In the genomic region with DNA sequence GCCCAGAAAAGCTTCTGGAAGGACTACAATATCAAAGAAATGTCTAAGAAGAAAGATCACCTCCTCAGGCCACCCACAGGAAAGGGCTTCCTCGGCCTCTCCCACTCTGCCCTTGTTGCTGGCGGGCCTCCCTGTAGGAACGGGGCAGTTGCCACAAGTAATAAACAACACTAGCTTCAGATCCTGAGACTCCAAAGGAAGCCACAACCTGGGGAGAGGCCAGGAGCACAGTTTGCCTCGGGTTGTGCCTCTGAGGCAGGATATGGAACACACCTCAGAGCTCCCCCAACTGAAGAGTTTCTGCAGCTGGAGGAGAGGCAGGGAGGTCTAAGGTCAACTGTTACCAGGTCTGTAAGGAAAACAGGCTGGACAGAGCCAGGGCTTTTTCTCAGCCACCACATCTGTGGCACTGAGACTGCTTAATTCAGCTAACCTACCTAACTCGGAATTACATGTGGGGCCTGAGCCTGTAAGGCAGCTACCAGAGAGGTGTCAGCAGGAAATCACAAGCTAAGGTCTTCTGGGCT, we compare ENCODE assay signal across 16 mouse cellular contexts.
DNase-seq lines count a peak whose midpoint lies in the region; ATAC-seq and TF ChIP-seq lines count a peak whose summit lies in the region.
"Had no signal": no experiment of that assay in that cellular context is flagged by ENCODE, and none has a peak within 500 bp of the region (broad histone marks: within the 10 kb centered on the region; RNA-seq: fewer than 3 reads in every experiment).

No protein-coding gene starts in this region.

- H3K9ac ChIP-seq in forebrain, embryonic 12.5 days, result no peak overlapping the region
- H3K9ac ChIP-seq in neural tube, embryonic 15.5 days (replicated peaks), result no peak overlapping the region
- H3K9ac ChIP-seq: forebrain, postnatal 0 days; heart, embryonic 15.5 days; limb, embryonic 15.5 days had no signal

- intact Hi-C loops in gastrocnemius, postnatal 36 days (cut with DNase I), result no loop called here

- peaks cover 10% of the 10 kb centered on the region for H3K36me3 ChIP-seq in forebrain, embryonic 10.5 days (replicated peaks)
- no peaks in the 10 kb centered on the region for H3K36me3 ChIP-seq in forebrain, embryonic 12.5 days (replicated peaks)
- no peaks in the 10 kb centered on the region for H3K36me3 ChIP-seq in kidney, adult 2 months (ENCODE audit: control insufficient read depth, insufficient read depth, low read length)
- no peaks in the 10 kb centered on the region for H3K36me3 ChIP-seq in neural tube, embryonic 15.5 days

- H3K4me3 ChIP-seq in forebrain, embryonic 10.5 days, result no peak overlapping the region
- H3K4me3 ChIP-seq in forebrain, embryonic 12.5 days (replicated peaks), result no peak overlapping the region
- H3K4me3 ChIP-seq in kidney, adult 2 months (ENCODE audit: insufficient read depth, low read depth, low read length), result no peak overlapping the region
- no peak overlapping the region for H3K4me3 ChIP-seq in neural tube, embryonic 15.5 days (replicated peaks)
- H3K4me3 ChIP-seq: heart, embryonic 15.5 days; limb, embryonic 15.5 days had no signal

- no peak for TF ChIP-seq POLR2A in kidney, adult 2 months (IDR thresholded peaks at IDR 0.05; ENCODE audit: low read depth, low read length)

- no peak for DNase-seq in forebrain, embryonic 10.5 days (ENCODE audit: extremely low spot score, low spot score)
- peak; percentile 33 for DNase-seq in kidney, adult 2 months
- DNase-seq in kidney, adult 18-20 months, result no peak
- peak; percentile 25 to 35 for DNase-seq in gastrocnemius, postnatal 36 days
- DNase-seq in kidney, postnatal 4 days, result peak; percentile 20 to 42
- no peak for DNase-seq in spleen, postnatal 14 days (ENCODE audit: low spot score in 2 of 2)
- DNase-seq: adrenal gland, adult 2 months; cerebellum, postnatal 25 days; forebrain, postnatal 0 days; layer of hippocampus, postnatal 36 days had no signal

- no peaks in the 10 kb centered on the region; the same call in 1 of the 2 replicates for H3K9me3 ChIP-seq in forebrain, embryonic 10.5 days
- peaks cover 5% of the 10 kb centered on the region; the same call in 1 of the 2 replicates for H3K9me3 ChIP-seq in forebrain, embryonic 12.5 days
- no peaks in the 10 kb centered on the region for H3K9me3 ChIP-seq in neural tube, embryonic 15.5 days (replicated peaks)
- H3K9me3 ChIP-seq: heart, embryonic 15.5 days; limb, embryonic 15.5 days had no signal

- no peak for ATAC-seq in forebrain, embryonic 12.5 days (ENCODE audit: low FRiP score)
- ATAC-seq in neural tube, embryonic 15.5 days (ENCODE audit: low FRiP score), result no peak
- ATAC-seq: forebrain, postnatal 0 days; intestine, postnatal 0 days had no signal

- no peak for TF ChIP-seq CTCF in kidney, adult 2 months (conservative IDR thresholded peaks at IDR 0.05; ENCODE audit: insufficient read depth, insufficient read length, low read depth, low read length)

- peaks cover 11% of the 10 kb centered on the region for H3K4me1 ChIP-seq in forebrain, embryonic 10.5 days
- H3K4me1 ChIP-seq in forebrain, embryonic 12.5 days, result no peaks in the 10 kb centered on the region
- no peaks in the 10 kb centered on the region for H3K4me1 ChIP-seq in kidney, adult 2 months (ENCODE audit: control insufficient read depth, insufficient read depth, low read length)
- no peaks in the 10 kb centered on the region for H3K4me1 ChIP-seq in neural tube, embryonic 15.5 days
- H3K4me1 ChIP-seq: limb, embryonic 15.5 days had no signal

- H3K4me2 ChIP-seq in forebrain, embryonic 12.5 days, result no peak overlapping the region
- H3K4me2 ChIP-seq in neural tube, embryonic 15.5 days, result no peak overlapping the region
- H3K4me2 ChIP-seq: heart, embryonic 15.5 days; limb, embryonic 15.5 days had no signal

- H3K27me3 ChIP-seq in forebrain, embryonic 10.5 days (ENCODE audit: poor library complexity, severe bottlenecking), result no peaks in the 10 kb centered on the region
- no peaks in the 10 kb centered on the region for H3K27me3 ChIP-seq in forebrain, embryonic 12.5 days
- no peaks in the 10 kb centered on the region for H3K27me3 ChIP-seq in kidney, adult 2 months (replicated peaks; ENCODE audit: control insufficient read depth, insufficient read depth, low read length)
- H3K27me3 ChIP-seq in neural tube, embryonic 15.5 days (replicated peaks), result no peaks in the 10 kb centered on the region
- H3K27me3 ChIP-seq: heart, embryonic 15.5 days; limb, embryonic 15.5 days had no signal

- WGBS in forebrain, embryonic 10.5 days, result 70% methylated on average over 5 of the region's 5 CpGs
- WGBS in forebrain, embryonic 12.5 days, result 75% methylated on average over 5 of the region's 5 CpGs
- WGBS in kidney, adult 2 months, result 42% methylated on average over 5 of the region's 5 CpGs
- 63% methylated on average over 5 of the region's 5 CpGs for WGBS in neural tube, embryonic 15.5 days

- H3K27ac ChIP-seq in forebrain, embryonic 10.5 days, result peak overlapping the region; percentile 44; the same call in 1 of the 2 replicates
- no peak overlapping the region for H3K27ac ChIP-seq in forebrain, embryonic 12.5 days
- H3K27ac ChIP-seq in kidney, adult 2 months (ENCODE audit: insufficient read depth, low read depth, low read length), result no peak overlapping the region
- no peak overlapping the region; the same call in 1 of the 2 replicates for H3K27ac ChIP-seq in neural tube, embryonic 15.5 days (replicated peaks)
- H3K27ac ChIP-seq: heart, embryonic 15.5 days; limb, embryonic 15.5 days; macrophage had no signal

Comparison
In these comparisons a context has a peak if more than half of its experiments do, and no peak if none do; other contexts are left out.
1. DNase-seq: peak in kidney, adult 2 months (single experiment), gastrocnemius, postnatal 36 days (2 of 2) and kidney, postnatal 4 days (2 of 2); none in forebrain, embryonic 10.5 days (single experiment), kidney, adult 18-20 months (single experiment) and spleen, postnatal 14 days (0 of 2).